Mouse (Mus musculus): Measurements from ENCODE around the gene Vps37b. TPM values are rescaled to one million over a fixed set of nuclear protein-coding genes. Genes with fewer than 3 reads are reported as not detected.

Gene Vps37b
- polyA plus RNA-seq, 1 experiment from 2014 or later: 52.2 TPM

DNA sequence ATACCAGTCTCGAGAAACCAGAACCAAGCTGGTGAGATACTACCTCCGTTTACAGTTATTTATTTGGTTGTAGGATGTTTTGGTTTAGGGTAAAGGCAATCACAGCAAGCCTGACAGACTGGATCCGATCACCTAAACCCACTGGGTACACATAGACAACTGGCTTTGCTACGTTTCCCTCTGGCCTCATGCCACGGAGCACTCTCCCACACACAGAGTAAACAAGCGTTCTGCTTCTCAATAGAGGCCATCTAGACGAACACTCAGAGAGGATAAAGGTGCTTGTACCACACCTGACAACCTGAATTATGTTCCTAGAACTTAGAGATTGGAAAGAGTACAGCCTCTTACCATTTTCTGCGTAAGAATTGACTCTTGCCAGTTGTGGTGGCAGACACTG is 71.9 kb downstream of the Vps37b start:
- no peaks in the 10 kb centered on the region for H3K9me3 ChIP-seq
- no peaks in the 10 kb centered on the region for H3K36me3 ChIP-seq
- H3K4me3 ChIP-seq: no peak overlapping the region
- ATAC-seq (ENCODE audit: extremely low read depth, insufficient number of reproducible peaks, low FRiP score, low TSS enrichment): no peak
- H3K4me2 ChIP-seq: no peak overlapping the region
- peaks cover 8% of the 10 kb centered on the region for H3K4me1 ChIP-seq
- no peaks in the 10 kb centered on the region for H3K27me3 ChIP-seq (replicated peaks)
- 67% methylated on average over 8 of the region's 8 CpGs for WGBS
- no peak overlapping the region for H3K9ac ChIP-seq
- H3K27ac ChIP-seq (replicated peaks): no peak overlapping the region

DNA sequence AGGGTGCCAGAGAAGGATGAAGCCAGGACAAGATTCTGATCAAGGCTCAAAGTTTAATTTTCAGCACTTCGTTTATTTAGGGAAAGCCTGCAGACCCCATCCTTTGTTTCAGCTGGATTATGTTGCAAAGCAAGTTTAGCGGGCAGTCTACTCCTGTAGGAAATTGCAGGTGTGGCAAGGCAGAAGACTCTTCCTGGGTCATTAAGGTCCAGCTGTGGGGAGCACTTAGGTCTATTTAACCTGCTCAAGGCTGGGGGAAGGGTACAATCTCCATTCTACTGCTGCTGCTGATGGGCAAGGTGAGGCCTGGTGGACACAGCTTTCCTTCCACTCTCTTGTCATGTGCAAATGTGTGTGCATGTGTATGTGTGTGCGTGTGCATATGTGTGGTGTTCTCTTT is 73.1 kb downstream of the Vps37b start:
- H3K27ac ChIP-seq (replicated peaks): no peak overlapping the region
- ATAC-seq (ENCODE audit: extremely low read depth, insufficient number of reproducible peaks, low FRiP score, low TSS enrichment): no peak
- no peak overlapping the region for H3K9ac ChIP-seq
- 75% methylated on average over 3 of the region's 3 CpGs for WGBS
- peaks cover 9% of the 10 kb centered on the region for H3K4me1 ChIP-seq
- no peaks in the 10 kb centered on the region for H3K36me3 ChIP-seq
- H3K4me3 ChIP-seq: no peak overlapping the region
- H3K9me3 ChIP-seq: no peaks in the 10 kb centered on the region
- no peak overlapping the region for H3K4me2 ChIP-seq
- H3K27me3 ChIP-seq (replicated peaks): no peaks in the 10 kb centered on the region

DNA sequence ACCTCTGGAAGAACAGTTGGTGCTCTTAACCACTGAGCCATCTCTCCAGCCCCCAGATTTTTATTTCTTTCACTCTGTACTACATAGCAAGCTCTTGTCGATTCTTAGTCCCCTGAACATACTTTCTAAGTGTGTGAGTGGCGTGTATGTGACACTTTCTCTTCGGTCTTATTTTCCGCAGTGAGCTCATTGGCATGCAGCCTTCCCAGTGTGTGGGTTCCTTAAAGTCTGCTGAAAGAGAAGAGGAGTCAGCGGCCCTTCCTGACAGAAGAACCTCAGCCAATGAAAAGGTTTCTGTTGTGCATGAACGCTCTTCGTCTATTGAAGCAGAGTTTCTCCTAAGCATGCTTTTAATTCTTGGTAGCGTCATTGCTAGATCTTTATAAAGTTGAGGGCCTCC is 74.9 kb downstream of the Vps37b start:
- WGBS: 84% methylated on average over 8 of the region's 8 CpGs
- Histone ChIP-seq H3K9me3 (no peaks in the 10 kb centered on the region), H3K4me1 (peaks cover 9% of the 10 kb centered on the region), H3K9ac (no peak overlapping the region), H3K4me3 (no peak overlapping the region), H3K27ac (replicated peaks) (no peak overlapping the region), H3K27me3 (replicated peaks) (no peaks in the 10 kb centered on the region), H3K4me2 (no peak overlapping the region), H3K36me3 (no peaks in the 10 kb centered on the region)
- ATAC-seq (ENCODE audit: extremely low read depth, insufficient number of reproducible peaks, low FRiP score, low TSS enrichment): no peak

Small RNAs within 50 kb of the gene (microRNA-seq; reads per million reads assigned to microRNA genes)
- gene Mir7032: 0.82 reads per million

Other genes with a start within 250 kb of the Vps37b start
- gene Hcar2, start 166.8 kb downstream of the Vps37b start, polyA plus RNA-seq (2015; fragmentation: Nextera tagmentation; extraction: Ambion mirVana): 0.09 TPM in 1 of 2 replicates, not detected in the other
- gene Hcar1, start 152.2 kb downstream of the Vps37b start, polyA plus RNA-seq (2015; fragmentation: Nextera tagmentation; extraction: Ambion mirVana): 0.10 and 0.20 TPM in 2 replicates
- gene Denr, start 125.1 kb downstream of the Vps37b start, polyA plus RNA-seq (2015; fragmentation: Nextera tagmentation; extraction: Ambion mirVana): 81.9 and 97.3 TPM in 2 replicates
- 1.3 and 2.9 TPM in 2 replicates for gene Gm43518, start 104.9 kb downstream of the Vps37b start, polyA plus RNA-seq (2015; fragmentation: Nextera tagmentation; extraction: Ambion mirVana)
- gene Ccdc62, start 101.6 kb downstream of the Vps37b start, polyA plus RNA-seq (2015; fragmentation: Nextera tagmentation; extraction: Ambion mirVana): 3.7 TPM in 2 replicates
- gene Hip1r, start 58.6 kb downstream of the Vps37b start, polyA plus RNA-seq (2015; fragmentation: Nextera tagmentation; extraction: Ambion mirVana): 4.7 and 5.6 TPM in 2 replicates
- gene Abcb9, start 63.5 kb upstream of the Vps37b start, polyA plus RNA-seq (2015; fragmentation: Nextera tagmentation; extraction: Ambion mirVana): 1.6 and 1.7 TPM in 2 replicates
- gene Ogfod2, start 80.0 kb upstream of the Vps37b start, polyA plus RNA-seq (2015; fragmentation: Nextera tagmentation; extraction: Ambion mirVana): 18.3 and 18.8 TPM in 2 replicates
- gene Arl6ip4, start 83.8 kb upstream of the Vps37b start, polyA plus RNA-seq (2015; fragmentation: Nextera tagmentation; extraction: Ambion mirVana): 68.5 and 70.8 TPM in 2 replicates
- gene Pitpnm2, start 217.5 kb upstream of the Vps37b start, polyA plus RNA-seq (2015; fragmentation: Nextera tagmentation; extraction: Ambion mirVana): 5.1 and 6.6 TPM in 2 replicates